Comparison of ENCODE assay signal across 8 mouse cellular contexts in the genomic region with DNA sequence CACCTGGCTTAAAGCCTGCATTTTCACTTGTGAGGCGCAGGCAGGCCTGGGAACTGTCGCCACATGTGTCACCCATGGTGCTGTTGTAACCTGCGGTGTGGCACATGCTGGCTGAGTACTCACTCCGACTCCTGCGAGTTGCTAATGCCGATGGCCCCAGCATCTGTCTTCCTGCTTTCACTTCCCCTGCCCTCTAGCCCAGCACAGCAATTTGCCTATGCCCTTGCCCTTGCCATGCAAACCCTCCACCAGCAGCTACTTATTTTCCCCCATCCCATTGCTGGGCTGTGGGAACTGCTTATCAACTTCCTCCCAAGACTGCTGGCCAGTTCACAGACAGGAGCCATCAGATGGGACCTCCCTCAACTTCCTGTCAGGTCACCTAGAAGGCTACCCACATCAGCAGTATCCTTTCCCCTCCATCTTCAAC. TPM values are rescaled to one million over a fixed set of nuclear protein-coding genes. Genes with fewer than 3 reads are reported as not detected.
A peak's percentile ranks its signal among the peaks of the same experiment; 100 is the strongest.
DNase-seq lines count a peak whose midpoint lies in the region; ATAC-seq and TF ChIP-seq lines count a peak whose summit lies in the region.

No protein-coding gene starts in this region.

- no peaks in the 10 kb centered on the region for H3K9me3 ChIP-seq in kidney, postnatal 0 days (replicated peaks; ENCODE audit: low read length)
- no peaks in the 10 kb centered on the region for H3K9me3 ChIP-seq in liver, embryonic 16.5 days (replicated peaks; ENCODE audit: control insufficient read depth, low read length)
- H3K9me3 ChIP-seq in stomach, postnatal 0 days (ENCODE audit: control insufficient read depth, low read length), result no peaks in the 10 kb centered on the region

- no peak for TF ChIP-seq CTCF in kidney, postnatal 0 days (IDR thresholded peaks at IDR 0.05; ENCODE audit: low read depth)
- 0 out of 2 replicates have a peak, but pooled peaks have one; percentile 3 for TF ChIP-seq CTCF in stomach, postnatal 0 days (IDR thresholded peaks at IDR 0.05; ENCODE audit: low read depth)

- no peak for ATAC-seq in kidney, postnatal 0 days (replicated peaks; ENCODE audit: low FRiP score, low read depth)
- peak; percentile 96 for ATAC-seq in granulocyte monocyte progenitor cell, adult 5-6 weeks (replicated peaks; ENCODE audit: poor library complexity, severe bottlenecking)
- peak; percentile 50 for ATAC-seq in liver, embryonic 16.5 days (ENCODE audit: low read depth)
- no peak for ATAC-seq in stomach, postnatal 0 days (ENCODE audit: low FRiP score, low TSS enrichment)

- no peak for TF ChIP-seq EP300 in stomach, postnatal 0 days (optimal IDR thresholded peaks at IDR 0.05)

- DNase-seq in kidney, postnatal 0 days (ENCODE audit: low spot score), result peak; percentile 17
- no peak for DNase-seq in kidney, postnatal 10 days
- DNase-seq in stomach, postnatal 0 days (ENCODE audit: low spot score), result no peak
- DNase-seq in embryo, embryonic 11 days, result no peak
- no peak for DNase-seq in urinary bladder, adult 2 months (ENCODE audit: low spot score)
- DNase-seq in left cerebral cortex, adult 11 months (ENCODE audit: low spot score), result no peak

- peaks cover 15% of the 10 kb centered on the region for H3K4me1 ChIP-seq in kidney, postnatal 0 days (replicated peaks; ENCODE audit: insufficient read depth, low read length)
- peaks cover 12% of the 10 kb centered on the region for H3K4me1 ChIP-seq in liver, embryonic 16.5 days (ENCODE audit: control insufficient read depth, low read depth, low read length)
- peaks cover 16% of the 10 kb centered on the region for H3K4me1 ChIP-seq in stomach, postnatal 0 days (replicated peaks; ENCODE audit: control insufficient read depth, insufficient read depth)

- H3K27ac ChIP-seq in kidney, postnatal 0 days, result 0 out of 2 replicates have a peak overlapping the region, but pooled peaks have one; percentile 31
- peak overlapping the region; percentile 53 for H3K27ac ChIP-seq in liver, embryonic 16.5 days (ENCODE audit: low read length)
- H3K27ac ChIP-seq in stomach, postnatal 0 days (replicated peaks), result no peak overlapping the region

- H3K36me3 ChIP-seq in kidney, postnatal 0 days (ENCODE audit: insufficient read depth, low read length), result peaks cover 3% of the 10 kb centered on the region; the same call in 1 of the 2 replicates
- H3K36me3 ChIP-seq in liver, embryonic 16.5 days (ENCODE audit: control insufficient read depth, insufficient read depth), result no peaks in the 10 kb centered on the region
- H3K36me3 ChIP-seq in stomach, postnatal 0 days (ENCODE audit: control insufficient read depth, insufficient read depth, low read length), result no peaks in the 10 kb centered on the region; the same call in 1 of the 2 replicates

- no peak overlapping the region for H3K4me2 ChIP-seq in kidney, postnatal 0 days (ENCODE audit: low read length)
- H3K4me2 ChIP-seq in liver, embryonic 16.5 days (ENCODE audit: low read depth, low read length), result no peak overlapping the region
- H3K4me2 ChIP-seq in stomach, postnatal 0 days (replicated peaks; ENCODE audit: low read depth), result no peak overlapping the region

- no peak overlapping the region for H3K9ac ChIP-seq in kidney, postnatal 0 days (ENCODE audit: low read depth, low read length)
- H3K9ac ChIP-seq in liver, embryonic 16.5 days (ENCODE audit: low read depth, low read length), result no peak overlapping the region
- H3K9ac ChIP-seq in stomach, postnatal 0 days (ENCODE audit: low read length), result no peak overlapping the region

- no peak overlapping the region for H3K4me3 ChIP-seq in kidney, postnatal 0 days (replicated peaks; ENCODE audit: low read depth, low read length)
- no peak overlapping the region for H3K4me3 ChIP-seq in liver, embryonic 16.5 days (ENCODE audit: low read depth, low read length)
- H3K4me3 ChIP-seq in stomach, postnatal 0 days (ENCODE audit: low read depth, low read length), result no peak overlapping the region

- H3K27me3 ChIP-seq in kidney, postnatal 0 days (ENCODE audit: insufficient read depth, low read length), result no peaks in the 10 kb centered on the region
- H3K27me3 ChIP-seq in liver, embryonic 16.5 days (ENCODE audit: control insufficient read depth, insufficient read depth, low read depth, low read length), result no peaks in the 10 kb centered on the region
- H3K27me3 ChIP-seq in stomach, postnatal 0 days (ENCODE audit: control insufficient read depth, insufficient read depth, low read length), result no peaks in the 10 kb centered on the region

- 76% methylated on average over 6 of the region's 6 CpGs for WGBS in kidney, postnatal 0 days
- 25% methylated on average over 6 of the region's 6 CpGs for WGBS in liver, embryonic 16.5 days (ENCODE audit: insufficient replicate concordance)
- WGBS in stomach, postnatal 0 days, result 85% methylated on average over 6 of the region's 6 CpGs

RNA-seq across cellular contexts. Expression of a gene that starts 21.8 kb away (rescaled TPM):
- polyA plus RNA-seq in kidney, postnatal 0 days (2015; fragmentation: Nextera tagmentation; extraction: Ambion mirVana), result 57.8 and 64.1 TPM in 2 replicates
- total RNA-seq in granulocyte monocyte progenitor cell, adult 5-6 weeks (2014; fragmentation: Nextera tagmentation), result 19.4 and 24.3 TPM in 2 replicates
- 24.8 and 34.2 TPM in 2 replicates for total RNA-seq in granulocyte monocyte progenitor cell, adult 5-6 weeks (2017)
- 16.0 and 16.7 TPM in 2 replicates for polyA plus RNA-seq in liver, embryonic 16.5 days (2015; fragmentation: Nextera tagmentation; extraction: Ambion mirVana)
- 29.0 and 31.6 TPM in 2 replicates for polyA plus RNA-seq in stomach, postnatal 0 days (2015; fragmentation: Nextera tagmentation; extraction: Ambion mirVana)
- 36.2 and 39.2 TPM in 2 replicates for polyA plus RNA-seq in urinary bladder, adult 2 months (2012; rRNA removed)

RNA-seq across cellular contexts. Expression of a gene that starts 22.1 kb away (rescaled TPM):
- polyA plus RNA-seq in kidney, postnatal 0 days (2015; fragmentation: Nextera tagmentation; extraction: Ambion mirVana), result 103 and 106 TPM in 2 replicates
- total RNA-seq in granulocyte monocyte progenitor cell, adult 5-6 weeks (2014; fragmentation: Nextera tagmentation), result 36.2 and 43.2 TPM in 2 replicates
- 46.2 and 48.8 TPM in 2 replicates for total RNA-seq in granulocyte monocyte progenitor cell, adult 5-6 weeks (2017)
- 34.9 and 37.9 TPM in 2 replicates for polyA plus RNA-seq in liver, embryonic 16.5 days (2015; fragmentation: Nextera tagmentation; extraction: Ambion mirVana)
- polyA plus RNA-seq in stomach, postnatal 0 days (2015; fragmentation: Nextera tagmentation; extraction: Ambion mirVana), result 76.8 and 86.4 TPM in 2 replicates
- 91.8 and 93.0 TPM in 2 replicates for polyA plus RNA-seq in urinary bladder, adult 2 months (2012; rRNA removed)

RNA-seq across cellular contexts. Expression of a gene that starts 29.2 kb away (rescaled TPM):
- 23.0 and 24.0 TPM in 2 replicates for polyA plus RNA-seq in kidney, postnatal 0 days (2015; fragmentation: Nextera tagmentation; extraction: Ambion mirVana)
- total RNA-seq in granulocyte monocyte progenitor cell, adult 5-6 weeks (2014; fragmentation: Nextera tagmentation), result 0.49 TPM in 1 of 2 replicates, not detected in the other
- 2.0 and 2.2 TPM in 2 replicates for total RNA-seq in granulocyte monocyte progenitor cell, adult 5-6 weeks (2017)
- polyA plus RNA-seq in liver, embryonic 16.5 days (2015; fragmentation: Nextera tagmentation; extraction: Ambion mirVana), result 5.0 and 6.8 TPM in 2 replicates
- polyA plus RNA-seq in stomach, postnatal 0 days (2015; fragmentation: Nextera tagmentation; extraction: Ambion mirVana), result 12.4 and 17.3 TPM in 2 replicates
- 20.6 and 30.7 TPM in 2 replicates for polyA plus RNA-seq in urinary bladder, adult 2 months (2012; rRNA removed)

Comparison
In these comparisons a context has a peak if more than half of its experiments do, and no peak if none do; other contexts are left out.
1. ATAC-seq: peak in granulocyte monocyte progenitor cell, adult 5-6 weeks (single experiment) and liver, embryonic 16.5 days (single experiment); none in kidney, postnatal 0 days (single experiment) and stomach, postnatal 0 days (single experiment).